Mouse (Mus musculus) adrenal gland, postnatal 36 days (tissue): ENCODE data around the gene Nipsnap1. TPM values are rescaled to one million over a fixed set of nuclear protein-coding genes. Genes with fewer than 3 reads are reported as not detected.

Experiments used
- DNase-seq, 2 experiments: peaks; one replicate each; pipeline ENCODE4 v3.0.0; 2021; ENCODE audit warnings: mixed read lengths in 1 of 2
- microRNA-seq: library from miRNA; unstranded; fragments of <30 nt; microRNA quantifications from one replicate; pipeline ENCODE4 v1.2.0, GENCODE M21; 2021
- total RNA-seq, 2 experiments: library from RNA; stranded (reverse); gene quantifications; 2 replicates each; pipeline ENCODE4 v1.2.3; 2021

Gene Nipsnap1
- total RNA-seq, 2 experiments from 2014 or later: 26.0 to 30.2 TPM

DNA sequence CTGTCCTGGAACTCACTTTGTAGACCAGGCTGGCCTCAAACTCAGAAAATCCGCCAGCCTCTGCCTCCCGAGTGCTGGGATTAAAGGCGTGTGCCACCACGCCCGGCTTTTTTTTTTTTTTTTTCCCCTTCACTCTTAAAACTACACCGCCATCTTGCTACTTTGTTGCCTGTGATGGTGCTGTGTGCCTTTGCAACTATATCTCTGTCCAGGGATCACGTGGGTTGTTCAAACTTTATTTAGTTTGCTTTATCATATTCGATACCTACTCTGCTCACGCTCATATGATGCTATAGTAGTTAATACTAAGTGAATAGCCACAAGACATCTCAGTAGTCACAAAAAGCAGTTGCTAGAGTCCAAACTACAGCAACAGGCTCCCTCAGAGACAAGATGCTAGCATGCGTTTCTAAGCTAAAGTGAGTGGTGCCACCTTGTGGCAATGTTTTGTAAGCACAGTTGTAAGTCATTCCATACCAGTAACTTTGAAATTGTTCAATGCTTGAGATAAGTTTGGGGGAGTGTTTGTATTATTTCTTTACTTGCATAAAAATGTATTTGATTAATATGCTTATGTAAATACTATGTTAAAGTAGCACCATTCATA, 8.0 kb upstream of the Nipsnap1 start:
- DNase-seq: peak; percentile 63 to 72

DNA sequence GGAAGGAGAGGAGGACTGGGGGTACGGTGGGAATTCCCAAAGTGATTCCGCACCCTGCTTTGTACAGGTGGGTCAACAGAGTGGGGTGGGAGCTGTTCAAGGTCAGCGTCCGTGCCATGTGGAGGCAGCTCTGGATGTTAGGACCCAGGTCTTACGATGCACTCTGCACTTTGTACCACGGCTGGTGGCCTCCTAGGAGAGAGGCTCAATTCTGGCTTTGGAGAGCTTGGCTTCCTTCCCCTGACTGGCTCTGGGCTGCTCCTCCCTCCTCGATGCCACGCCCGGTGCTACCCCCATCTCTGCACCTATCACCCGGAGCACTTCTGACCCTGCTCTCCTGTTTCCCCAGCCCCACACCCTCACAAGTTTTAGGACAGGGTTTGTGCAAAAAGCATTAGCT, 800 bp downstream of the Nipsnap1 start:
- peak in 1 of 2 experiments; percentile 34 for DNase-seq

DNA sequence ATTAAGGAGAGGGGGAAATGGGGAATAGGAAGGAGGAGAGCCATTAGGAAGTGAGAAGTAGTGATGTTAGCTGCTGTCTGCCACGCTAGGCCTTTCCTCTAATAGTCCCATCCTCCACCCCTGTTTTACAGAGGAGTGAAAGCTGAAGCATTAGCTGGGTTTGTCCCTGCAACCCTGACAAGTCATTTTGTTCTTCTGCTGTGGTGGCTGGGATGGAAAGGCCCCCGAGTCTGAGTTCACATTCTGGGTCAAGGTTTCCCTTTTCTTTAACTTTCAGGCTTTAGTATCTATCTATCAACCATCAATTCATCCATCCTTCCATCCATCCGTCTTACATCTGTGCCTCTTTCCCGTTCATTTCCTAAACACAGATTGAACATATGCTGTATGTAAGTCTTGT, 7.3 kb downstream of the Nipsnap1 start:
- DNase-seq: no peak

DNA sequence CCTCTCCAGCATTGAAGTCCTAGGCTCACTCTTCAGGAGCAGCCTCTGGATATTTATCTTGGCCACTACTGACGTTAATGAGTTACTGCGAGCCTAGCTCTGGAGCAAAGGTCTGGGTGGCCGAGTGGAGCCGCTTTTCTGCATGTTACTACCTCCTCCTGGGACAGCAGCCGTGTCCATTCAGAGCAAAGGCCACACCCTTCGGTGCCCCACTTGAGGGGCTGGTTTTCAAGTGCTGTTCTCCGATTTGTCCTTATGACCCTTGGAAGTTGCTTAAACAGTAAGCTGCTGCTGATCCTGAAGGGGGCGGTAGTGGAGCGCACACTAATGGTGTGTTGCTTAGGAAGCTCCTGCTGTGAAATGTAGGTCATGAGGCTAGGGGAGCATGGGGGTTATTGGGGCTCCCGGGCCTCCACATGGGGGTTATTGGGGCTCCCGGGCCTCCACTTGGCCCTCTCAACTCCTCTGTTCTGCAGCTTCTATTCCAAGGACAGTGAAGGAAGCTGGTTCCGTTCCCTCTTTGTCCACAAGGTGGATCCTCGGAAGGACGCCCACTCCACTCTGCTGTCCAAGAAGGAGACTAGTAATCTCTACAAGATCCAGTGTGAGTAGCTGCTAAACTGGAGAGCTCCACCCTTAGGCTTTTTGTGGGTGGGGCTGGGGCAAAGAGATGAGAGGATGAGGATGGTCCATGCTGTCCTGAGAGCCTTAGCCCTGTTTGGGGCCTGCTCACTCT, 9.3 kb downstream of the Nipsnap1 start:
- DNase-seq: peak; percentile 40 to 48

DNA sequence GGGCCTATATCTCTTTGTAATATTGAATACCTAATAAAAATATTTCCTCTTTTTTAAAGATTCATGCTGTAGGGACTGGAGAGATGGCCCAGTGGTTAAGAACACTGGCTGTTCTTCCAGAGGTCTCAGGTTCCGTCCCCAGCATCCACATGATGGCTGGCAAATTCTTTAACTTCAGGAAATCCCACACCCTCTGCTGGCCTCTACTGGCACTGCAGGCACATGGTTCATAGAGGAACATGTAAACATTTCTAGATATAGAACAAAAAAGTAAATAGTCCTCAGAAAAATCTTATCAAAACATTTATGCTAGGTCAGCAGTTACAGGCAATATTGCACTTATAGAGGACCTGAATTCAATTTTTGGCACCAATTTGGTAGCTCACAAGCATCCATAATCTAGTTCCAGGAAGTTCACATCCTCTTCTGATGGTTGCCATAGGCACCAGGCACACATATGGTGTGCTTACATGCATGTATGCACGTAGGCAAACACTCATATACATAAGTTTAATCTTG, 11.7 kb downstream of the Nipsnap1 start:
- DNase-seq: peak; percentile 59 to 61

DNA sequence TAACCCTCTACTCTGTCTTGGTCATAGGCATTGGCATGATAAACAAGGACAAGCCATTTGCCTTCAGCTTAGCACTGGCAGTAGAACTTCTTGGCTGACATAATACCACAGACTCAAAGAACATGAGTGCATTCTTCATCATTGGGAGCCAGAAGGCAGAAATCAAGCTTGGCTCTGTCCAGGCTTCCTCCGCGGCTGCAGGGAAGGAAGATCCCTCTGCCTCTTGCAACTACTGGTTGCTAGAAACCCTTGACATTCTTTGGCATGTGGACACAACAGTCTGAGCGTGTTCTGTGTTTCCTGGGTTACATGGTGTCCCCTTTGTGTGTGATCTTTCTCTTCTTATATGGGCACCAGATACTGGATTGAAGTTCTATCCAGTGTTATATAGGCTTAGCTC, 13.2 kb downstream of the Nipsnap1 start:
- DNase-seq: no peak

DNA sequence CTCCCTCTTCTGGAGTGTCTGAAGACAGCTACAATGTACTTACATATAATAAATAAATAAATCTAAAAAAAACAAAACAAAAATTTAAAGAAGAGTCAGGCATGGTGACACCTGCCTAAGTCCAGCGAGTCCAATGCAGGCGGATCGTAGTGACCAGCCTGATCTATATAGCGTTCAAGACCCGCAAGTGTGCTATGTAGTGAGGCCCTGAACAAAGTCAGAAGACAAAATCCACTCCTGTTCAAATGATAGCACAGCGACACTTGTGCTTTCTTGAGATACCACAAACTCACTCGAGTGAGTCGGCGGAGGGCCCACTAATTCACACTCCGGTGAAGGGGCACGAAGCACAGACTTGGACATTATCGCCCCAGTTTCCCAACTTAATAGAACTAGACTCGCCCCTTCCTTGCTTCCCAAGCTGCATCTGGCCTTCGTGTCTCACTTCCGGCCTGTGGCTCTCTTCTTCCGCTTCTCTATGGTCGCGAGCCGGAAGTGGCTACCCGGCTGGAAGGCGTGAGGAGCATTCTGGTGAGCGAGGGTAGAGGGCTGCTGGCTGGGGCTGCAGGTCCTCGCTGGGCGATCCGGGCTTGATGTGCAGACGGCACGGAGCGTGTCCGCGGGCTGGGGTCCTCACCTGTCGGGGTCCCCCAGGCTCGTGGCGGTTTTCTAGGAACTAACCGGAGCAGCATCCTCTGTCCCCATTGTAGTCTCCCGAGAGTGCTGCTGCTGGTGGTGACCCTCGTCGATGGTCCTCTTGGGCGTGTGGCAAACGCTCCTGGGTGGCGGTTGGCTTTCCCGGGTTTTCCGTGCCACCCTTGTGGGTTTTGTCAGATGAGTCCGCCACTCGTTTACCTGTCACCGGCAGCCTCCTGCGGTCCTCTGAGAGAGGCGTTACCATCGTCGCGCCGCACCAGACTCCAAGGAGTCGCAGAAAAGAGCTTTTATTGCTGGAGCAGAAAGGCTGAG, 21.4 kb downstream of the Nipsnap1 start, which contains the start of gene Thoc5:
Thoc5 (plus strand) TSS at position 473 of the 969 bp plus-strand sequence.
- peak; percentile 86 to 88 for DNase-seq

DNA sequence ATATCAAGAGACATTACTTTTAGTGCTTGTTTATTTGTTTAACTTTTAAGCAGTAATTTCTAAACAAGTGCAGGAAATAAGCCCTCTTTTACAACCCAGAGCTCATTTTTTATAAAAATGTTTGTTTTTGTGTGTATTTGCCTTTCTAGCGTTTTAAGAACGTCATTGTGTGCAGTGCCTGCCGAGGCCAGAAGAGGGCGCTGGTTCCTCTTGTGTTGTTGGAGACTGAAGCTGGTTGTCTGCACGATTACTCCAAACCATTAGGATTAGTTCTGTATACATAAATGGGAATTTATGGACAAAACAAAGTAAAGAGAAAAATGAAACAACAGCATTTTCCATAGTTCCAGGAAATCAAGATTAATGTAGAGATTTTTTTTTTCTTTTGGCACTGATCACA, 26.7 kb downstream of the Nipsnap1 start:
- peak; percentile 14 to 41 for DNase-seq

DNA sequence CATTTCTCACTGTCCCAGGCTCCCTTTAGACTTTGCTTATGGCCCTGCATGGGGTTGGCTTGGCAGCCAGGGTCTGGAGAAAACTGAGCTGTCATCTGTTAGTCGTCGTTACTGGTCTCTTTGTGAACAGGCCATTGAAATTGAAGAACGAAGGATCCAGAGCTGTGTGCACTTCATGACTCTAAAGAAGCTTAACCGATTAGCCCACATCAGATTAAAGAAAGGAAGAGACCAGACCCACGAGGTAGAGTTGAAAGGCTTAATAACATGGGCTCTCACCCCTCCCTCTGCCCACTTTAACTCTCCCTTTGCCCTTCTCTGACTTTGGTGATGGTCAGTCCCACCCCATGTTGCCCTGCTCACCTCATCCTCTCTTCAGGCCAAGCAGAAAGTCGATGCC, 28.2 kb downstream of the Nipsnap1 start:
- DNase-seq: no peak

DNA sequence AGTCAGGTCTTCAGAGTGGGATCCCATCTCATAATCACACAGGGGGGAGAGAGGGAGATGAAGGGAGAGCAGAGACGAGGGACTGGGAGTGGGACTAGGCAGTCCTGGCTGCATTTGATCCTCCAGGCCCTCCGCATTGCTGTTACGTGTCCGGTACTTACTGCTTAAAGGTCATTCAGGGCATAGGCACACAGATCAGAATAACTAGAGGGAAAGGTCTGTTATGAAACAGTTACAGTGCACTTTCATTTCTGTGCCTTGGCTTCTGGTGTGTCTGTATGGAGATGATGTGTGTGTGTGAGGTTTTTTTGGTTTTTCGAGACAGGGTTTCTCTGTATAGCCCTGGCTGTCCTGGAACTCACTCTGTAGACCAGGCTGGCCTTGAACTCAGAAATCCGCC, 32.5 kb downstream of the Nipsnap1 start:
- DNase-seq: no peak

DNA sequence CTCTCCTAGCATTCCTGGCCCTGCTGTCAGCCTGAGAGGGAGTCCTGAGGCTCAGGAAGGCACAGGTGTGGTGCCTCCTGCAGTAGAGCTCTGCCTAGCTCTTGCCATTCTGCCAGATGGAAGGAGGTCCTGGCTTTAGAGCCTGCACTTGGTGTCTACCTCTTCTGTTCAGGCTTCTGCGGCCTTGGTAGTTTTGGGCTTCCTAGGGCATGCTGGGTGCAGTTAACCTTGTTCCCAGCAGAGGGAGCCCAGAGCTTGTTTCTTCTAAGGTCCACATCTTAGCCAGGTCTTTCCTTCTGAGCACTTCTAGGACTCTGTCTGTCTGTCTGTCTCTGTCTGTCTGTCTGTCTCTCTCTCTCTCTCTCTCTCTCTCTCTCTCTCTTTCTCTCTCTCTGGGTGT, 42.3 kb downstream of the Nipsnap1 start:
- DNase-seq: peak; percentile 68 to 78

DNA sequence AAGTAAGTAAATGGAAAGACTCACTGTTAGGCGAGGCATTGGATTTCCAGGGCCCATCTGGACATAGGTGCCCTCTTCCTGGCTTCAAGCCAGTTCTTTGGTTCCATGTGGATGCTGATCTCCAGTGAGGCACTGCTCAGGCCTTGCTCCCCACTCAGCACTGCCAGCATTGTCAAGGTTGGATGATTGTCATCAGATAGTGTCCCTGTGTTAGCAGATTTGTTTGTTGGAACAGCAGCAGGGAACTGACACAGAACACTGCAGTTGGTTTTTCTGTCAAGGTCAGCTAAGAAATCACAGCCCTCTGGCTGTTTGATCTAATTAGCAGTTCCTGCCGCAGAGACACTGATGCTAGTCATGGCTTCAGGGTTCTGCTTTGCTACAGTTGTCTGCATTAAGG, 47.5 kb downstream of the Nipsnap1 start:
- peak; percentile 37 to 53 for DNase-seq

DNA sequence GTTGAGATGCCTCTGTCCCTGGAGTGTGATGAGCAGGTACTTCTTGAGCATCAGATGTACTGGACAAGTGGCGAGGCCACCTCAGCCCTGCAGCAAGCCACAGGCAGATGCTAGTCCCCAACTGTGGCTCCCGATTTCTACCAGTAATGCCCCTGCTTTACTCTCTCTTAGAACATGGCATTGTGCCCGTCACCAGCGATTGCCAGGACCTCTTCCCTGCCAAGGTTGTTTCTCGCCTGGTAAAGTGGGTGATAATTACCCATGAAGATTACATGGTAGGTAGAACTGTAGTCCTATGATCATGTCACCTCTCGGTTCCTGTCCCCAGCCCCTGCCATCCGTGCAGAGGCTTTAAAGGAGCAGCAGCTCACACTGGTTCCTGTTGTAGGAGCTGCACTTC, 48.0 kb downstream of the Nipsnap1 start:
- peak in 1 of 2 experiments; percentile 34 for DNase-seq

DNA sequence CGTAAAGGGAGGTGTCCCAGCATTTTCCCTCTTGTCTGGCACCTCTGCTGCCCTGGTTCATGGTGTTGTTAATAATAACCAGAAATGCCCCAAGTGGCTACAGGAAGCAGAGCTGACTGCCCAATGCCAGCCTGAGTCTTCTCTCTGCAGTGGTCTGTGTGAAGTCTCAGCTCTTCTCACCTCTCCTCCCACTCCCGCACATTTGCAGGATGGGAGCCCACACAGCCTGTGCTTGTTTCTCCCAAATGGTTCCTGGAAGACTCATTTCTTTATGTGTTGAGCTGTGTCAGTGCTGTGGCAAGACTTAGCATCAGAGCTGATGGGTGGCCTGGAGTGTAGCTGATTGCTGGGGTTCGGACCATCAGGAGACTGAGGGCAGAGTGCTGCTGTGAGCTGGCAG, 53.5 kb downstream of the Nipsnap1 start:
- DNase-seq: no peak

DNA sequence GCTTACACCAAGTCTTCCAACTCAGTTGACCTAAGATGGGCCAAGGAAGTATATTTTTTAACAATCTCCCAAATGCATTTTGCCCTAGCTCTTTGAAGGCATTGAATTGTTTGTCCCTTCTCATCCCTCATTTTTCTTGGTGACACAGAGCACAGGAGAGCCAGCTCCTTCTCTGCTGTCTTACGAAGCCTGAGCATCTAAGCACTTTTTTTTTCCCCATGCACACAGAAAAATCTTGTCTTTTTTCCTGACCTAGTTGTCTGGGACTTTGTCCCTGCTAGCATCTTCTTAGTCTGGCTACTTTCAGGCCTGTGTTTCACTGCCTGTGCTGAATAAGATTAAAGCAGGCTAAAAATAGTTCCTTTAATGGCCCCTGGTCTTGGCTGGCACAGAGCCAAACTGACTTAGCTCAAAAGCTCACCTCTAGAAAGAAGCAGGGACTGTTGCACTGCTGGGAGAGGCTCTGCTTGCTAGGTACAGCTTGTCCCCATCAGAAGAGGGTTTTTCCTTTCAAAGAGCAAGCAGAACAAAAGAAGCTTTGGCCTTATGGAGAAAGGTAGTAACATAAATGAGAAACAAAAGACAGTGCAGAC, 57.4 kb downstream of the Nipsnap1 start:
- peak; percentile 59 to 72 for DNase-seq

DNA sequence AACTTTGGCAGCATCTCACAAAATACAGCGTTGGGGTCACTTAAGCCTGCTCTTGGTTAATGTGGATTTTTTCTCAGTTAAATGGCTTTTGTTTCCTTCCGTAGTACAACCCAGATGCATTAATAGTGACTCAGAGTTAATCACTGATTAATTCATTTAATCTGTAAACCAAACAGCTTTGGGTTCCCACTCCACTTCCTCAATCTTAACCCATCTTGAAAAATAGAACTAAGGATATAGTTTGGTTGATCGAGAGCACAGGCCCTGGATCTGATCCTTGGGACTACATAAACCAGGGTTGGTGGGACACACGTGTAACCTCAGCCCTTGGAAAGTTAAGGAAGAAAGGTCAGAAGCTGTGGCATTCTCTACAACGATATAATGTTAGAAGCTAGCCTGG, 62.5 kb downstream of the Nipsnap1 start:
- DNase-seq: no peak

Small RNA genes within 50 kb of the gene (microRNA-seq; reads per million reads assigned to microRNA genes)
- not detected for gene Mir6918

Other genes starting within 250 kb of the Nipsnap1 start
- 10 to 100 TPM; 46.8 to 47.1 TPM for gene Ascc2, start 236.2 kb upstream of the Nipsnap1 start, total RNA-seq
- gene Uqcr10, start 169.6 kb upstream of the Nipsnap1 start, total RNA-seq: 100 to 1,000 TPM; 958 to 992 TPM
- 10 to 100 TPM; 44.5 to 49.6 TPM for gene Zmat5, start 169.3 kb upstream of the Nipsnap1 start, total RNA-seq
- under 1 TPM in 1 of 2 experiments, not detected in 1; 0.20 TPM for gene Cabp7, start 127.2 kb upstream of the Nipsnap1 start, total RNA-seq
- gene Nf2, start 24.4 kb upstream of the Nipsnap1 start, total RNA-seq: 100 to 1,000 TPM in 1 of 2 experiments, 10 to 100 TPM in 1; 75.0 to 162 TPM
- 10 to 100 TPM; 33.3 to 33.6 TPM for gene Thoc5, start 21.4 kb downstream of the Nipsnap1 start, total RNA-seq
- gene Nefh, start 74.1 kb downstream of the Nipsnap1 start, total RNA-seq: 1 to 10 TPM; 1.4 TPM
- gene Ap1b1, start 112.9 kb downstream of the Nipsnap1 start, total RNA-seq: 10 to 100 TPM; 59.6 to 59.7 TPM
- gene Rasl10a, start 184.2 kb downstream of the Nipsnap1 start, total RNA-seq: under 1 TPM in 1 of 2 experiments, not detected in 1; 0.56 TPM
- 10 to 100 TPM; 41.4 to 50.8 TPM for gene Gas2l1, start 191.4 kb downstream of the Nipsnap1 start, total RNA-seq
- 10 to 100 TPM; 17.3 to 27.7 TPM for gene Rhbdd3, start 225.0 kb downstream of the Nipsnap1 start, total RNA-seq
- 100 to 1,000 TPM; 219 to 230 TPM for gene Ewsr1, start 225.3 kb downstream of the Nipsnap1 start, total RNA-seq